Mouse (Mus musculus): ENCODE results near the gene Zfyve1.
A peak's percentile ranks its signal among the peaks of the same experiment; 100 is the strongest.

Zfyve1 gene

DNA sequence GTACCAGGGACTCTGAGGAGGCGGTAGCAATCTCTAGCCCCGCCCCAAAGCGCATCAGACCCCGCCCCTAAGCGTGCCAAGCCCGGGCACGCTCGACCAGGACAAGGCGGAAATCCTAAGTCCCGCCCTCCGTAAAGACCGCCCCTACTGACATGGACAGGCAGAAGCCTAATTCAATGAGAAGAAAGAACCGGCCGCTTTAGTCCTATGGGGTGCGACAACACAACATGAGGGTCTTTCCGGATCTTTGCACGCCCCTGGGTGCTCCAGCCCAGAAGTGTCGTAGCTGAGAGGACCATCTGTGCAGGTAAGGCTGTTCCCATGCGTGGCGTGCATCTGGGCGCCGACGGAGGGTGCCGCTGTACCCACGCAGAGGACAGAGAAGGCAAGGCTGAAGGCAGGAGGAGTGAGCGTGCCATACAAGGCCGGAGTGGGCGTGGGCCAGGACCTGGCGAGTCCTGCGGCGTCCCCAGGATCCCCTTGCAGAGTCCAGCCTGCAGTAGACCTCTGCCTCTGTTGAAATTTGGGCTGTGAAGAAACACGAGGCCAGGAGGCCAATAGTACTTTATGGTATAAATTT, 76.6 kb downstream of the Zfyve1 start, which contains the start of gene Dcaf4:
Gene Dcaf4, plus strand, starts transcription at position 156 of the 580 bp plus-strand sequence.
- DNase-seq, result peak; percentile 97

DNA sequence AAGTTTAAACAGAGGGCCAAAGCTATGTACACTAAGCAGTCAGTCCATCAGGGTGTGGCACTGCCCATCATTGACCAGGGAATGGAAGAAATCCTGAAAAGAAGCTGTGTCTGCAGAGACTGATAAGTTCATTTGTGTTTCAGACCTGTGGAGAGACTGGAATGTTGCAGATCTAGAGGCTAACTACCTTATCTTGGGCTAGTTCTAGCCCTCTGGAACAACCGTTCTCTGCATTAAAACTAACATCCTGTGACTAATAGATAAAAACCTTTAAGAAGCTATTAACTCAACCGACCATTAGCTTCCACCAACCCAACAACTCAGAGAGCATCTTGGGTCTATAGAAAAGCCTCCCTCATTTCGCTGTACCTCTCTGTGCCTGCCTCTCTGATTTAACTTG, 79.4 kb downstream of the Zfyve1 start:
- DNase-seq, result no peak

DNA sequence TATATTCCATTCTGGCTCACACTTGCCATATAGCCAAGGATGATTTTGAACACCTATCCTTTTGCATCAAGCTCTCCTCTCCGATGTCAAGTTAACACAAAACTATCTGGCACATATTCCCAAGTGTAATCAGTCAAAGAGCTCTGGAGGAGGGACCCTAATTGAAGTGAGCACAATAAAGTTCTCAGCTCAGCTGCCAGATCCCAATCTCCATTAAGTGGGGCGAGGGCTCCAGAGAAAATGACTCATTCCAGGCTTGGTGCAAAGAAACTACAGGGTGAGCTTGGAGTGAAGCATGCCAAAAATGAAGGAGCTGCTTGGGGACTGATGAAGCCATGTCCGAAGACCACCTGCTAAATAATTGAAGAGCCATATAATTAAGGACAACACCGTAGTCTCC, 82.8 kb downstream of the Zfyve1 start:
- DNase-seq, result no peak

DNA sequence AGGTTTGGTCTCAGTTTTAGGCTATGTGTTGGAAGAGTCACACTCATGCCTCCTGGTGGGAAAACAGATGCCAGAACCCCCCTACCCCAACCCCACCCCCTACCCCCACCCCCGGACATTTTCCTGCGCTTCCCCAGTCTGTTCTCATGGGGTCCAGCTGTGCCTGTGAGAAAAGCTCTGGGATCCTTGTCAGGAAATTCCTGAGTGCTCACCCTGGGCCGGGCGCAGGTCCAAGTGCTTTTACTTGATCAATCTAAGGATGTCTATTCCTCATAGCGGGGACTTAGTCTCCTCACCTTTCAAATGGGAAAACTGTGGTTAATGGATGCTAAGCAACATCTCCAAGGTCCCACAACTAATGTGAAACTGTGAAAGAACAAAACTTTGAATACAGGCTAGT, 83.8 kb downstream of the Zfyve1 start:
- no peak for DNase-seq

DNA sequence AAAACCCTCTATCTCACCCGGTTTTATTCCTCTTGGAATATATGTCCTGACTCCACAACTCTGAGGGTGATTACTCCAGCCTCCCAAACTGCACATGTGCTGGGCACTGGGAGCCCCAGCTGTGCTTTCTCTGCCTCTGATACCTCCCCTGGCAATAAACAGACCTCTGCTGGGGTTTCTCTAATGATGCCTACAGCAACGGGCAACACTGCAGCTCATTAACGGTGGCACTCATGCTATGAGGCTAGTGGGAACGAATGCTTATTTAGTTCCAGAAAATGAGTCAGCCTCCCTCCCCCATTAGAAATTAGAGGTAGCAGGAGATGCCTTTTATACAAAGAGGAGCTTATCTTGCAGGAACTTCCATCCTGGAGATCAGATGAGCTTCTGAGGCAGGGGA, 84.2 kb downstream of the Zfyve1 start:
- DNase-seq, result no peak

DNA sequence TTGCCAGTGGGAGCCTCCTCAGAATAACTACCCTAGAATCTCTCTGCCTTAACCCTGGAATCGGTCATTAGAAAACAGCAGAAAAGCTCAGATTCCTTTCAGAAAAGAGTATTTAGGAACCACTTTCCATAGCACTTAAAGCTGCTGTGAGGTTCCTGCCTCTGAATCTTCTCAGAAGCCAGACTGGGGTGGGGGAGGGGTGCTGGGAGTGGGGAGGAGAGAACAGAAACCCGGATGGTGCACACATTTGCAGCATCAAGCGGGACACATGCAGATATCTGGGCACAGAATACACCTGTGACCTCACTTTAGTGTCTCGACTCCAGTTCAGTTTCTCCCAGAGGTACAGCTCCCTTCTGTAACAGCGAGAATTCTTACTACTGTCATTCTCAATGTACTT, 86.4 kb downstream of the Zfyve1 start:
- DNase-seq, result no peak

DNA sequence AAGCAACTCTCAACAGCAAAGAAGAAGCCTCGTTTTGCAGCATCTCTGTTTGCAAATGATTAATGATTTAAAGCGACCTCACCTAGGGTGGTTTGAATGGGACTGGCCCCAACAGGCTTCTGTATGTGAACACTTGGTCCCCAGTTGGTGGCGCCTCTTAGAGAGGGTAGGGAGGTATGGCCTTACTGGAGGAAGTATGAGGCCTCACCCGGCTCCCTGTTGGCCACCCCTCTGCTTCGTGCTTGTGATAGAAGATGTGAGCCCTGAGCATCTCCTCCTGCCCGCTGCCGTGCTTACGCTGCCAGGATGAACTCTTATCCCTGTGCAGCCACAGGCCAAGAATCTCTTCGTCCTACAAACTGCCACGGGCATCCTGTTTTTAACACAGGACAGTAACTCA, 90.5 kb downstream of the Zfyve1 start:
- no peak for DNase-seq

DNA sequence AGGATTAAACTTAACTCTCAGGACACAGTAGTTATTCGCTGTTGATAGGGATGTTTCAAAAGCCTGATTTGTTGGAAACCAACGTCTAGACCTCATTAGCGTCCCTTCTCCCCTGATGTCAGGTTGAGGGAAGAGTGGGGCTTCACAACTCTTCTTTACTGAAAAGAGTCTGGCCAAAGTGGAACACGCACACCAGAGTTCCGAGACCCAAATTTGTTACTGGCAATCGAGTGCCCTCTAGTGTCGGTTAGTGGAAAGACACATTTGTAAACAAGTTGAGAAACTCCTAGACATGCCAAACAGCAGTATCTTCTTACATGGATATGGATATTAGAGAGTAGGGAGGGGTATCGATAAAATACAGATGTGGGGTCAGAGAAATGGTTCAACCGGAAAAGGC, 94.8 kb downstream of the Zfyve1 start:
- DNase-seq, result peak; percentile 66

DNA sequence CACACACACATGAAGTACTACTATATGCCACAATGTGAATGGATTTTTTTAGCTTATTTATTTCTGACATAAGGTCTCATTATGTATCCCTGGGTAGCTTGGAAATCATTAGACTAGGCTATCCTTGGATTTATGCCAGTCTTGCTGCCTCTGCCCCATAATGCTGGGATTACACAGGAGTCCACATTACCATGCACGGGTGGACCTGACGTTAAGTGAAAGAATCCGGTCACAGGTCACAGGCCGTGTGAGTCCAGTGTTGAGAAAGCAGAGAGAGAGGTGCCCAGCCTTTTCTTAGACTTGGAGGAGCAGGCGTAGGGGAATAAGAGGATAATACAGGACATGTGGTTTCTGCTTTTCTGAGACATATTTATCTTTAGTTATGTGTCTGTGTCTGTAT, 97.8 kb downstream of the Zfyve1 start:
- DNase-seq, result no peak

DNA sequence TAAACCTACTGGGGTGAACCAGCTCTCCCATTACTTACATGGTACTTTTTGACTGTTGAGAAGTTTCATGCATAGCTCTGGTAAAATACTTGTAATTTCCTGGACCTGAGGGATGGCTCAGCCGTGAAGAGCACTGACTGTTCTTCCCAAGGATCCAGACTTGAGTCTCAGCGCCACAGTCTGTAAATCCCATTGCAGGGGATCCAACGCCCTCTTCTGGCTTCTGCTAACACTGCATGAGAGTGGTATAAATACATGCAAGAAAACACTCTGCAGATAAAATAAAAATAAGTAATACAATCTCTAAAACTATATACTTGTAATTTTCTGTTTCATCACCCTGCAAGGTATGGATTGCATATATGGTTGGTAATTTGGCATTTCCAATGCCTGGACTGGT, 99.1 kb downstream of the Zfyve1 start:
- no peak for DNase-seq

DNA sequence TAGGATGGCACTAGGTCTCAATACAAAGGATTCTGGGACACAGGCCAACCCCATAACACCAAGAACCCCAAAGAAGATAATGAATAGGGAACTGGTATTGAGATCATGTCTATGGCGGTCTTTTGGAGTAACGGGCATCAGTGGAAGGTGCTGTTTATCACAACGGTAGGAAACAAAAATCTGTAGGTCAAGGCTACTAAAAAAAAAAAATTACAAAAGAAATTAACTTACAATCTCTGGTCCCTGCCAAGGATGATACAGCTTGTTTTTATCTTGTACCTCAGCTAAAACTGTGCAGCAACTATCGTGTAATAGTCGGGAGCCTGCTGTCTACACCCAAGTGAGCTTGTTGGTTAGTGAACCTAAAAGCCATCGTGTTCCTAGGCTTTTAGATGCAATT, 100.3 kb downstream of the Zfyve1 start:
- DNase-seq, result no peak
